Mouse (Mus musculus) liver, postnatal 0 days (tissue): ENCODE data around the gene Nat10. TPM values are rescaled to one million over a fixed set of nuclear protein-coding genes. Genes with fewer than 3 reads are reported as not detected.

ENCODE experiments used
- ATAC-seq: fragments of 200-750 bp; cut with Nextera tagmentation; 2 replicates; pipeline ENCODE4 v1.8.0; 2017; ENCODE audit warnings: mild to moderate bottlenecking, moderate library complexity
- DNase-seq: peaks from one replicate; pipeline ENCODE4 v3.0.0-alpha.2; 2016
- H3K27ac ChIP-seq: fragments of 300-500 bp; sonication (generic); 2 replicates; pipeline ENCODE4 v1.5.1; 2014; ENCODE audit warnings: antibody characterized with exemption, moderate library complexity, mild to moderate bottlenecking, low read depth
- H3K27me3 ChIP-seq: fragments of 300-500 bp; sonication (generic); 2 replicates; pipeline ENCODE4 v1.6.1; 2014; ENCODE audit warnings: low read length, control low read depth, mixed read lengths; ENCODE audit not compliant: insufficient read depth
- H3K36me3 ChIP-seq: fragments of 300-500 bp; sonication (generic); replicated peaks from 2 replicates; pipeline ENCODE4 v1.6.1; 2014; ENCODE audit warnings: mild to moderate bottlenecking, control low read depth, low read length, moderate library complexity, mixed read lengths; ENCODE audit not compliant: insufficient read depth
- H3K4me1 ChIP-seq: fragments of 300-500 bp; sonication (generic); 2 replicates; pipeline ENCODE4 v1.6.1; 2014; ENCODE audit warnings: antibody characterized with exemption, mild to moderate bottlenecking, control low read depth; ENCODE audit not compliant: insufficient read depth
- H3K4me2 ChIP-seq: fragments of 300-500 bp; sonication (generic); 2 replicates; pipeline ENCODE4 v1.6.1; 2014; ENCODE audit warnings: low read depth, mild to moderate bottlenecking, low read length, moderate library complexity, mixed read lengths
- H3K4me3 ChIP-seq: fragments of 300-500 bp; sonication (generic); 2 replicates; pipeline ENCODE4 v1.5.1; 2014; ENCODE audit warnings: low read depth, low read length
- H3K9ac ChIP-seq: fragments of 300-500 bp; sonication (generic); replicated peaks from 2 replicates; pipeline ENCODE4 v1.6.1; 2014; ENCODE audit warnings: mild to moderate bottlenecking, moderate library complexity
- H3K9me3 ChIP-seq: fragments of 300-500 bp; sonication (generic); 2 replicates; pipeline ENCODE4 v1.6.1; 2016; ENCODE audit warnings: mild to moderate bottlenecking, control low read depth, low read length, mixed read lengths
- CTCF ChIP-seq: sonication (generic); IDR thresholded peaks from 2 replicates; pipeline ENCODE4 v1.5.1; 2016; ENCODE audit warnings: antibody characterized with exemption, low read depth
- EP300 ChIP-seq: IDR thresholded peaks from 2 replicates; pipeline ENCODE4 v1.6.1; 2016; ENCODE audit warnings: antibody characterized with exemption, low read depth, mild to moderate bottlenecking
- WGBS: fragments of 180-500 bp; shearing (Covaris S2); extraction: QIAGEN DNeasy Blood & Tissue Kit; methylation state at CpG from one replicate; pipeline ENCODE4 v1.1.7; 2014; ENCODE audit not compliant: insufficient replicate concordance; 5-methylcytosine and 5-hydroxymethylcytosine counted together
- polyA plus RNA-seq: library from polyadenylated mRNA; unstranded; fragments of >200 nt; fragmentation: Nextera tagmentation; extraction: Ambion mirVana; gene quantifications from 2 replicates; pipeline ENCODE4 v1.2.1, GENCODE M21; 2015

Gene Nat10
- polyA plus RNA-seq = 5.5 and 5.7 TPM in 2 replicates

DNA sequence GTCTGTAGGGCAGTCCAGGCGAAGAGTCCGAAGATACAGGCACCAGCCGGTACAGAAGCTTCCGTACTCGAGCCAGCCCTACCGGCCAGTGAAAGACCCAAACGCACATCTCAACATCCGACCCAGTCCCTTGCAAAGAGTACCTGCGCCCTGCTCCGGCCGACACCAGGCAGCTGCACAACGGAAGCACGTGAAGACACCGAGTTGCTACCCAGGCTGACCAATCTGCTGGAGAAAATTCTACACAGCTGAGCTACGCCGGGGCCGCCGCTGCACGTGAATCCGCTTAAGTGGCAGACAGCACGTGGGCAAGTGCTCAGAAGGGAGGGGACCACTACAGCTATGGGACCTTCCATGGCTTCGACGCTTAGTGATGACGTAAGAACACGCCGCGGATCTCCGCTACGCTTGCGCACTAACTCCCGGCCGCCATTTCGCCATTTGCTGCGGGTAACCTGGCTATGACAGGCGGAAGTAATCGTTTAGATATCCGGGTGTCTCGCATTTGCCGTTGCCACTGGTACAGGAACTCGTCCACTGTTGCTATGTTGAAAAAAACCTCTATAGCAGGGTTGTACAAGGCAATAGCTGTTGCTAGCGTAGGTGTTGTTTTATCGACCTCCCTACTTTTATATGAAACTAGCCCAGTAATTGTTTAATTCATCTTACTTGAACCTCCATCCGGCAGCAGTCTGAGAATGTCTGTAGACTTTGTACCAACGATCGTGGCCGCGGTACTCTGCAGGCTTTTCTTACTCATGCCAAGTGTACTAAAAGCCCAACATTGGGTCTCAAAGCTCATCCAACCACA is at the start of gene Nat10:
TSS of gene Nat10 (minus strand) at position 365 of the 811 bp plus-strand sequence.
- DNase-seq = peak; percentile 97
- under 1% methylated on average over 47 of the region's 47 CpGs for WGBS
- H3K27ac ChIP-seq = peak within 1 kb of the TSS; percentile 70

DNA sequence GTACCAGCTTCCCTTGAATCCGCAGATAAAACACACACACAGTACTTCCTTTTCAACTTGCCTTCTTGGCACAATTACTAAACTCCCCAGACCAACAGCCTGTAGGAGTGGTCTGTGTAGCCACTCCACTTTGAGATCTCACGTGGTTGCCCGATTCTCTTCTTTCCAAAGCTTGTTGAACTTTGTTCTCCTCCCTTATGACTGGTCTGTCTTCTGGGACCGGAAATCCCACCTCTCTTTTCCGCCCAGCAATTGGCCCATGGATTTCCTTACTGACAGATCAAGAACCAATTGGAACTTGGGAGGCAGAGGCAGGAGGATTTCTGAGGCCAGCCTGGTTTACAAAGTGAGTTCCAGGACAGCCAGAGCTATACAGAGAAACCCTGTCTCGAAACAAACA is 49.3 kb upstream of the Nat10 start:
- Histone ChIP-seq H3K9ac (no peak overlapping the region), H3K4me1 (no peaks in the 10 kb centered on the region), H3K27ac (no peak overlapping the region), H3K27me3 (no peaks in the 10 kb centered on the region), H3K4me3 (no peak overlapping the region), H3K9me3 (no peaks in the 10 kb centered on the region), H3K36me3 (no peaks in the 10 kb centered on the region), H3K4me2 (no peak overlapping the region)
- TF ChIP-seq EP300 (no peak), CTCF (no peak)
- 77% methylated on average over 6 of the region's 6 CpGs for WGBS
- DNase-seq (no peak), ATAC-seq (no peak)

More for the DNA sequence above, at the start of gene Nat10:
- Histone ChIP-seq H3K4me2 (peak within 1 kb of the TSS; percentile 83), H3K9ac (peak within 1 kb of the TSS; percentile 68), H3K9me3 (no peaks in the 10 kb centered on the region), H3K4me3 (peak within 1 kb of the TSS; percentile 69), H3K4me1 (peaks cover 12% of the 10 kb centered on the region), H3K36me3 (peaks cover 19% of the 10 kb centered on the region), H3K27me3 (no peaks in the 10 kb centered on the region)
- peak; percentile 97 for ATAC-seq
- no peak for TF ChIP-seq CTCF
- peak; percentile 56 for TF ChIP-seq EP300

DNA sequence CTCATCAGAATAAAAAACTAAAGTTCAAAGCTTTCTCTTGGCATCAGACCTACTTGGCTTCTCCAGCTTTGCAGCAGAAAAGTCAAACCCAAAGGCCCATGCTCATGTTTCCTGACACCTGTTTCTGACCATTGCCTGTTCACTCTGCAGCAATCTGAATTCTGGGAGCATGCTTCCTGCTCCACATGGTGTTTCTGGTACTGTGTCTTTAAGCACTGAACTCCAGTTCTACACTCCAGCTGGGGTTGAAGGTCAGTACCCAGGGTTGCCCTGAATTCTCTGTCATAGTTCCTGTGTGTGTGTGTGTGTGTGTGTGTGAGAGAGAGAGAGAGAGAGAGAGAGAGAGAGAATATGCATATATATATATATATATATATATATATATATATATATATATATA is 47.4 kb upstream of the Nat10 start:
- no peak overlapping the region for H3K9ac ChIP-seq
- H3K4me1 ChIP-seq = 0 out of 2 replicates have a peak, but pooled peaks cover 3% of the 10 kb centered on the region
- TF ChIP-seq EP300 = no peak
- no peak for TF ChIP-seq CTCF
- no peaks in the 10 kb centered on the region for H3K27me3 ChIP-seq
- no peak overlapping the region for H3K4me3 ChIP-seq
- no peak overlapping the region for H3K4me2 ChIP-seq
- ATAC-seq = peak; percentile 79
- no peaks in the 10 kb centered on the region for H3K36me3 ChIP-seq
- H3K9me3 ChIP-seq = no peaks in the 10 kb centered on the region
- H3K27ac ChIP-seq = no peak overlapping the region
- DNase-seq = no peak

DNA sequence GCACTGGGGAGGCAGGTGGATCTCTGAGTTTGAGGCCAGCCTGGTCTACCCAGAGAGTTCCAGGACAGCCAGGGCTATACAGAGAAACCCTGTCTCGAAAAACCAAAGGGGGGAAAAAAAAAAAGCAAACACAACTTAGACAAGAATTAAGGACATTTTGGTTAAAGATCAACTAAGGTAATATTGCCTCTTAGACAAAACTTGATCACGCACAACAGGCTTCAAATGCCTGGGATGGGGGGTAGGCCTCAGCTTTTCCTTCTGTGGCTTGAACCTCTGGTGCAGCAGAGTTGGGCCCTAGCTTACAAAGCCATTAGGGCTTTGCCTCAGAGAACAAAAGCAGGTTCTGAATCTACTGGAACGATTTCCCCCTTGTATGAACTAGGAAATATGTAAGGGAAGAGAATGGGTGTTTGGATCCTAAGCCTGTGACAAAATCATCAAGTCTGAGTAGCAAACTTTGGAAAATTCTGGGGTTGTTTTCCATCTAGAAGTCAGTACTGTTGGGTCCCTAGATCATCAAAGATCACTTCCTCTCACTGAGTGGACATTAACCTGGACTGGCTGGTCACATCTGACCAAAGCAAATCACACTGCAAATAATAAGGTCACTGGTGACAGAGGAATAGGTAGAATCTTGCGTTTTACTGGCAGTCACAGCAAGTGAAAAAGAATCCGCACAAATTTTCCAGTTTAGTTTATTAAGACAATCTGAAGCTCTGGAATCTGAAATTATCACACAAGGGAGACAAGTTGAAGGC is 42.9 kb upstream of the Nat10 start:
- Histone ChIP-seq H3K9me3 (no peaks in the 10 kb centered on the region), H3K4me2 (no peak overlapping the region), H3K4me1 (0 out of 2 replicates have a peak, but pooled peaks cover 3% of the 10 kb centered on the region), H3K9ac (no peak overlapping the region), H3K27ac (peak overlapping the region; percentile 86), H3K4me3 (no peak overlapping the region), H3K36me3 (no peaks in the 10 kb centered on the region), H3K27me3 (no peaks in the 10 kb centered on the region)
- DNase-seq (no peak), ATAC-seq (peak; percentile 82)
- WGBS = 64% methylated on average over 5 of the region's 5 CpGs
- no peak for TF ChIP-seq CTCF
- no peak for TF ChIP-seq EP300

DNA sequence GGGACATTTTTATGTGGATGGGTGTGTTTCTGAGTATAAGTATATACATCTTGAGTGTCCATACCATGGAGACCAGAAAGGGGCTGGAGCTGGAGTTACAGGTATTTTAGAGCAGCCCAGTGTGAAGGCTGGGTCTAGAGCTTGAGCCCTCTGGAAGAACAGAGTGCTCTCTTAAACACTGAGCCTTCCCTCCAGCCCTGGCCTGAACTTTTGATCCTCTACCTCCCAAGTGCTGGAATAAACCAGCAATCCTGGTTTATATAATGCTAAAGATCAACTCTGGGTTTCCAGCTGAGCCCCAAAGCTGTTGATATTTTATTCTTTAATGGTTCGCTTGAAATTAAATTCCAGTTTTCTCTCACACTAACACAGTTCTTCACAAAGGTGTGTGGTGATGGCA is 41.4 kb upstream of the Nat10 start:
- no peak overlapping the region for H3K9ac ChIP-seq
- TF ChIP-seq EP300 = no peak
- TF ChIP-seq CTCF = no peak
- ATAC-seq = no peak
- WGBS = 83% methylated on average over 1 of the region's 1 CpGs
- H3K36me3 ChIP-seq = no peaks in the 10 kb centered on the region
- no peaks in the 10 kb centered on the region for H3K9me3 ChIP-seq
- no peak overlapping the region for H3K4me3 ChIP-seq
- H3K27ac ChIP-seq = no peak overlapping the region
- DNase-seq = no peak
- H3K27me3 ChIP-seq = no peaks in the 10 kb centered on the region
- peaks cover 9% of the 10 kb centered on the region; the same call in 1 of the 2 replicates for H3K4me1 ChIP-seq
- no peak overlapping the region for H3K4me2 ChIP-seq

DNA sequence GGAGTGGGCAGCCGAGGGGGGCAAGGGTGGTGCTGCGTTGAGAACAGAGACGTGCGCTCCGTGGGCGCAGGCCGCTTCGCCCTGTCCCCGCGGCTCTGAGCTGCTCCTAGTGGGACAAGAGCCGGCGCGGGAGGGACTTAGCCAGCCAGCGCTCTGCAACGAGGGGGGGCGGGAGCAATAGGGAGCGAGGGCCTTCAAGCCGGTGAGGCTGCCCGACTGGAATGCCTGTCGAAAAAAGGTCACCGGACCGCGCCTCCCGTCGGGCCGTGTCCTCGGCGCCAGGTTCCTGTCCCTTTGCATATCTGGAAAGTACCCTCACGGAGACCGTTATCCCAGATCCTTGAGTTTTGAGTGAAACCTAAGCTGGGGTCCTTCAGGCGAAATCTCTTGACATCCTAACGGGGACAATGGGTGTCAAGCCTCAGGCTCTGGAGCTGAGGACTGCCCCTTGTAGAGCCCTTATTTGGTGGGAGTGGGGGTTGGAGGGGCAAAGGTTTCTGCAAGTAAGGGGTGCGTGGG is 36.5 kb upstream of the Nat10 start, which contains the start of gene Caprin1:
TSS of gene Caprin1 (minus strand) at position 159 of the 519 bp plus-strand sequence.
- Histone ChIP-seq H3K4me1 (peaks cover 11% of the 10 kb centered on the region), H3K27me3 (no peaks in the 10 kb centered on the region), H3K36me3 (peaks cover 21% of the 10 kb centered on the region), H3K4me3 (peak within 1 kb of the TSS; percentile 98), H3K9ac (peak within 1 kb of the TSS; percentile 99), H3K9me3 (no peaks in the 10 kb centered on the region), H3K27ac (peak within 1 kb of the TSS; percentile 100), H3K4me2 (peak within 1 kb of the TSS; percentile 82)
- TF ChIP-seq CTCF (no peak), EP300 (peak; percentile 91)
- WGBS = under 1% methylated on average over 32 of the region's 33 CpGs
- DNase-seq = peak; percentile 94
- peak; percentile 91 for ATAC-seq
